Mouse (Mus musculus) urinary bladder, adult 2 months (tissue): ENCODE measurements around the gene Plpp2. TPM values are rescaled to one million over a fixed set of nuclear protein-coding genes. Genes with fewer than 3 reads are reported as not detected.

Experiments
- DNase-seq: peaks from one replicate; pipeline ENCODE4 v3.0.0; 2022; ENCODE audit warnings: low spot score
- polyA plus RNA-seq: library from polyadenylated mRNA; depleted of rRNA; stranded (reverse); fragments of >200 nt; gene quantifications from 2 replicates; pipeline ENCODE4 v1.2.3, GENCODE M21; 2012

Gene Plpp2
- polyA plus RNA-seq, 1 experiment: 21.5 TPM

GRCm38 (mm10) chr10:79548971-79549723 is 15.6 kb upstream of the Plpp2 start:
- DNase-seq: peak; percentile 16

GRCm38 (mm10) chr10:79548546-79548945 is 14.9 kb upstream of the Plpp2 start:
- peak; percentile 17 for DNase-seq

GRCm38 (mm10) chr10:79547148-79547675 is 13.6 kb upstream of the Plpp2 start:
- peak; percentile 14 for DNase-seq

- DNase-seq: peak; percentile 5
These were observed 12.9 kb upstream of the Plpp2 start for GRCm38 (mm10) chr10:79546483-79546882.

- no peak for DNase-seq
These were observed 12.3 kb upstream of the Plpp2 start for GRCm38 (mm10) chr10:79545891-79546290.

GRCm38 (mm10) chr10:79544631-79545030 is 11.0 kb upstream of the Plpp2 start:
- no peak for DNase-seq

- DNase-seq: peak; percentile 17
These were observed 10.4 kb upstream of the Plpp2 start for GRCm38 (mm10) chr10:79543884-79544597.

- no peak for DNase-seq
These were observed 8.6 kb upstream of the Plpp2 start for GRCm38 (mm10) chr10:79542171-79542570.

GRCm38 (mm10) chr10:79541522-79541921 is 7.9 kb upstream of the Plpp2 start:
- peak; percentile 18 for DNase-seq

GRCm38 (mm10) chr10:79540746-79541145 is 7.2 kb upstream of the Plpp2 start:
- no peak for DNase-seq

- no peak for DNase-seq
These were observed 6.3 kb upstream of the Plpp2 start for GRCm38 (mm10) chr10:79539701-79540495.

- no peak for DNase-seq
These were observed 5.3 kb upstream of the Plpp2 start for GRCm38 (mm10) chr10:79538873-79539272.

GRCm38 (mm10) chr10:79538323-79538722 is 4.7 kb upstream of the Plpp2 start:
- DNase-seq: no peak

- DNase-seq: no peak
These were observed 4.2 kb upstream of the Plpp2 start for GRCm38 (mm10) chr10:79537781-79538180.

- peak; percentile 12 for DNase-seq
These were observed 3.7 kb upstream of the Plpp2 start for GRCm38 (mm10) chr10:79537271-79537670.

GRCm38 (mm10) chr10:79536461-79537080 is 3.0 kb upstream of the Plpp2 start:
- peak; percentile 15 for DNase-seq

GRCm38 (mm10) chr10:79535431-79535830 is 1.8 kb upstream of the Plpp2 start:
- DNase-seq: peak; percentile 7

- DNase-seq: no peak
These were observed 830 bp upstream of the Plpp2 start for GRCm38 (mm10) chr10:79534426-79534825.

- peak; percentile 23 for DNase-seq
These were observed 918 bp downstream of the Plpp2 start for GRCm38 (mm10) chr10:79532678-79533077.

- DNase-seq: no peak
These were observed 2.0 kb downstream of the Plpp2 start for GRCm38 (mm10) chr10:79531593-79531992.

- DNase-seq: no peak
These were observed 2.9 kb downstream of the Plpp2 start for GRCm38 (mm10) chr10:79530721-79531120.

- DNase-seq: no peak
These were observed 3.4 kb downstream of the Plpp2 start for GRCm38 (mm10) chr10:79530241-79530640.
